Mouse (Mus musculus) thymus, postnatal 36 days (tissue): ENCODE data around the gene Lrp2.

Experiments
- DNase-seq, 2 experiments: peaks; one replicate each; pipeline ENCODE4 v3.0.0; 2022; ENCODE audit warnings: mixed read lengths in 2 of 2

The Lrp2 gene

GRCm38 (mm10) chr2:69493130-69493529, 92.7 kb downstream of the Lrp2 start:
- no peak for DNase-seq

GRCm38 (mm10) chr2:69480965-69481364, 104.9 kb downstream of the Lrp2 start:
- no peak for DNase-seq

- DNase-seq, result no peak
Observed at GRCm38 (mm10) chr2:69479859-69480258, 106.0 kb downstream of the Lrp2 start.

GRCm38 (mm10) chr2:69476901-69477300, 109.0 kb downstream of the Lrp2 start:
- DNase-seq, result no peak

- no peak for DNase-seq
Observed at GRCm38 (mm10) chr2:69475177-69475576, 110.7 kb downstream of the Lrp2 start.

- DNase-seq, result no peak
Observed at GRCm38 (mm10) chr2:69471837-69472236, 114.0 kb downstream of the Lrp2 start.

- no peak for DNase-seq
Observed at GRCm38 (mm10) chr2:69463609-69464008, 122.3 kb downstream of the Lrp2 start.

GRCm38 (mm10) chr2:69459481-69459880, 126.4 kb downstream of the Lrp2 start:
- DNase-seq, result no peak

GRCm38 (mm10) chr2:69451128-69451527, 134.7 kb downstream of the Lrp2 start:
- DNase-seq, result no peak

GRCm38 (mm10) chr2:69448581-69448980, 137.3 kb downstream of the Lrp2 start:
- DNase-seq, result no peak

- no peak for DNase-seq
Observed at GRCm38 (mm10) chr2:69445896-69446472, 139.9 kb downstream of the Lrp2 start.

GRCm38 (mm10) chr2:69441656-69442055, 144.2 kb downstream of the Lrp2 start:
- no peak for DNase-seq

- DNase-seq, result peak; percentile 10 to 35
Observed at GRCm38 (mm10) chr2:69428116-69428515, 157.7 kb downstream of the Lrp2 start.

- DNase-seq, result no peak
Observed at GRCm38 (mm10) chr2:69427141-69427540, 158.7 kb downstream of the Lrp2 start.

GRCm38 (mm10) chr2:69426081-69426480, 159.8 kb downstream of the Lrp2 start:
- no peak for DNase-seq

GRCm38 (mm10) chr2:69424829-69425228, 161.0 kb downstream of the Lrp2 start:
- DNase-seq, result no peak

- no peak for DNase-seq
Observed at GRCm38 (mm10) chr2:69418294-69418881, 167.5 kb downstream of the Lrp2 start.

GRCm38 (mm10) chr2:69415070-69415469, 170.8 kb downstream of the Lrp2 start:
- no peak for DNase-seq

GRCm38 (mm10) chr2:69414539-69414938, 171.3 kb downstream of the Lrp2 start:
- no peak for DNase-seq

GRCm38 (mm10) chr2:69405692-69406091, 180.2 kb downstream of the Lrp2 start:
- no peak for DNase-seq

GRCm38 (mm10) chr2:69402309-69402708, 183.6 kb downstream of the Lrp2 start:
- no peak for DNase-seq

- no peak for DNase-seq
Observed at GRCm38 (mm10) chr2:69401891-69402290, 184.0 kb downstream of the Lrp2 start.

GRCm38 (mm10) chr2:69400866-69401604, 184.8 kb downstream of the Lrp2 start:
- DNase-seq, result no peak

GRCm38 (mm10) chr2:69396760-69397435, 189.0 kb downstream of the Lrp2 start:
- DNase-seq, result no peak
